Mouse (Mus musculus): Measurements from ENCODE around the gene Slc31a1.

Gene Slc31a1

DNA sequence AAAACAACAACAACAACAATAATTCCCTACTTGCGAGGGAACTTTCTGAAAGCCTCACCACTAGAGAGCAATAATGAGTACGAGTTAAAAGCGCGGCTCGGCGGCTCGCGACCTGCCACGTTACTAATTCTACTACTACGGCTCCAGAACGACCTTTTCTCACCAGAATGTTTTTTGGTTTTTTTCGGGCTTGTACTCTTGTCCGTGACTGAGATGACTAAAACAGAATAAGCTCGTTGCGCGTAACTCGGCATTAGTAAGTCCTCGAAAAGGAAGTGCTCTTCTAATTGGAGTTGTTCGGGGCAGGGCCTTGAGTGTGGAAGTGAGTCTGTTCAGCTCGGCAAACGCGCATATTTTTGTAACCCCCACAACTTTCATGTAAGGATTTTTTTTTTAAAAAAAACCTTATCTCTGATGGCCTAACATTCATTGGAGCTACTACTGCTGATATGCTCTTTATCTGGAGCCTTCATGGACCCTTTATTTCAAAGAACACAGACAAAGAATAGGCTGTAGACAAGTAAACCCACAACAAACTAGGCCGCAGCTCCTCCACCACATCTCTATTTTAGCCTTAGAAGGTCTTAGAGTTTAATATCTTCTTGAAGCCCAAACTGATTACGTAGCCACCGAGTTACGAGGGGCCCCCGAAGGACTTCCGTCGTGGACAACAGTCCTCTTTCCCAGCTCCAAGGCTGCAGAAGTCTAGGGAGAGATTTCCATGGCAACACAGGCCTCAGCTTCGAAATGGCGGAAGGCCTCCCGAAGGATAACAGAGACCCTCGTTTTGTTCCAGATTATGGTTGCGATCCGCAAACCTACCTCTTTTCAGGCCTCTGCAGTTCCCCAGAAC lies 47.4 kb downstream of the Slc31a1 start:
- DNase-seq (ENCODE audit: low spot score in 2 of 2) = peak; percentile 37 to 39

DNA sequence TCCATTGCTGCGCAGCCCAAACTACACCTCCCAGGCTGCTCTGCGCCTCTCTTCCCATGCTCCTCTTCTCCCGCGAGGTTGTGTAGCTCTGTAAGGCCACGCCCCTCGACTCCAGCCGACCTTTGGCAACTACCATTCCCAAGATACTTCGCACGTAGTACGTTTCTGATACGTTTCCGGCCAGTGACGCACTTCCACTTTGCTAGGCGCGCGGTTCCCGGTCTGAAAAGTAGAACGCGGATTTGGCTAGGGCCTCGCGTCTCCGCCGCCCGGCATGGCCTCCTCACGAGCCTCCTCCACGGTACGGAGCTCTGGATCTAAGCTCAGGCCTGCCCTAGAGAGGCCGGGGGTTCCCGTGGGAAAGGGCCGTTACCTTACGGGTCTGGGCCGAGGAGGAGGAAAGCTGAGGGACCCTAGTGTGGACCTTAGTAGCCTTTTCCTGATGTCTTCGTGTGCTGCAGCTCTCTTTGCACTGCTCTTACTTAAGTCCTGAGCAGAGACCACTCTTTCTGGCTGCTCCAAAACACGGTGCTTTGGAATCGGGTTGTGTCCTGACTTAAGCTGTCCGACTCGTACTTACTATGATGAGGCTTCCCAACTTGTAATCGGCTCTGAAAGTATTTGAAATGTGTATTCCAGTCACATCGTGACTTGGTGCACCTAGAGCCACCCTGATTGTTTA lies 48.2 kb downstream of the Slc31a1 start, which contains the start of the genes Cdc26 and Prpf4:
TSS of gene Cdc26 (minus strand) at position 42 of the 682 bp plus-strand sequence.
TSS of gene Prpf4 (plus strand) at position 197 of the 682 bp plus-strand sequence.
- DNase-seq (ENCODE audit: low spot score in 2 of 2) = peak; percentile 87 to 96

DNA sequence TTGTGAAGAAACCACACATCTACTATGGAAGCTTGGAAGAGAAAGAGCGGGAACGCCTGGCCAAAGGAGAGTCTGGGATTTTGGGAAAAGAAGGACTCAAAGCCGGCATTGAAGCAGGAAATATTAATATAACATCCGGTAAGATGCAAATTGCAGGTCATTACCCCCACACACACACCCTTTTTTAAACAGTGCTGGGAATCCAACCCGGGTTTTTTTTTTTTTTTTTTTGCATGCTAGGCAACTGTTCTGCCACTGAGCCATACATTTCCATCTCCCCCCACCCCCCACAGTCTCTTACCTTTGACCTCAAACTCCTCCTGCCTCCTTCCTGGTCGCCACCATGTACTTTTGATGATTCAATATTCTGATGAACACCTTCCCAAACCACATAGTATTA lies 49.1 kb downstream of the Slc31a1 start:
- DNase-seq (ENCODE audit: low spot score in 2 of 2) = no peak

DNA sequence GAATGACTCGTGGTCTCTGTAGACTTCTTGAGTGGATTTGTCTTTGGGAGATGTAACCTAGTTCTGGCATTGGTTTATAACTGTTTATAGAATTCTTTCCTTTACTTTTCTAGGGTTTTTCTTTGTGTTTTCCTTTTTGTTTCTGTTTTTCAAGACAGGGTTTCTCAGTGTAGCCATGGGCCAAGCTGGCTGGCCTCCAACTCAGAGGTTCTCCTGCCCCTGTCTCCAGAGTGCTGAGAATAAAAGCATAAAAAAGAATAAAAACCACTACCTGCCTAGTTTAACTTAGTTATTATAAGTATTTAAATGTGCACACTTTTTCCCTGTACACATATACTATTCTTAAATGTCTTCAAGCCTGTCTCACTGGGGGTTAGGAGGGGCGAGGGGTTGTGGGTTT lies 49.8 kb downstream of the Slc31a1 start:
- DNase-seq (ENCODE audit: low spot score in 2 of 2) = no peak

DNA sequence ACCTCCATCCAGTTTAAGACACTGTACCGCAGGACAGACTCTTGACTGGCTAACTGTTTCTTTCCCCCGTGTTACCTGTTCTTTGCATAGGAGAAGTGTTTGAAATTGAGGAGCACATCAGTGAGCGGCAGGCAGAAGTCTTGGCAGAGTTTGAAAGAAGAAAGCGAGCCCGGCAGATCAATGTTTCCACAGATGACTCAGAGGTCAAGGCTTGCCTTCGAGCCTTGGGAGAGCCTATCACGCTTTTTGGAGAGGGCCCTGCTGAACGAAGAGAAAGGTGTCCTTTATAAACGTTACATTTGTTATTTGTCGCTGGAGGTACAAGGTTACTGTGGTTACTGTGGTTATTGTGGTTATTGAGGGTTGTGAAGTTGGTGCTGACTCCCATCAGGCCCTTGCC lies 51.1 kb downstream of the Slc31a1 start:
- DNase-seq (ENCODE audit: low spot score in 2 of 2) = no peak

DNA sequence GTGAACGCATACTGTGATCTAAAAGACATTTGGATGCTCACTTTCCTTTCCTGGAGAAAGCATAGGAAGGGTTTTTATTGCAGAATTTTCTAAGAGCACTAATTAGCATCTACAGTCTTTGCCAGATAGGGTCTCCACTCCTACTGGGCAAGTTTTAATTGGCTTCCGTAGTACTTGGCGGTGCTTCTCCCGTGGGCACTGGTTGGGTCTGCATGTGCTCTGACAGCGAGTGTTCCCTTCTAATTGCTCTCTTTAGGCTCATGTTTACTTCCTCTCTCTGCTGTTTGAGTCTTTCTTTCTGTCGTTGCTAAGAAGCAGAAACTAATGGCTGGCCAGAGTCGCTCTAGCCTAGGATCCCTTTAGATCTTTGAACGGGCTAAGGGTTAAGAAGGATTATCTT lies 57.9 kb downstream of the Slc31a1 start:
- DNase-seq (ENCODE audit: low spot score in 2 of 2) = no peak

DNA sequence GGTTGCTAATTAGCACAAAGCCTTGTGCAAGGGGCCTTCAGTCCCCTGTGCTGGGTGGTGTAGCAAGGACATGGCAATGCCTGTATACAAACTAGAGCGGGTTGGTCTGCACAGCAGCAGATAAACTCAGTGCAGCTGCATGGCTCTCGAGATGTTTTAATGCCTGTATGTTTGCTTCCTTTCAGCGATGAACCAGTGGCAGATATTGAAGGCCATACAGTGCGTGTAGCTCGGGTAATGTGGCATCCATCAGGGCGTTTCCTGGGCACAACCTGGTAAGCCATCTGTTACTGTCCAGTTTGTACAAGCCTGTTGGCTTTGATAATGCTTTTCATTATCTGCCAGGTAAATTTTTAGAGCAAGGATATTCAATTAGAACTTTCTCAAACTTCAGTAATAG lies 58.6 kb downstream of the Slc31a1 start:
- DNase-seq (ENCODE audit: low spot score in 2 of 2) = no peak

DNA sequence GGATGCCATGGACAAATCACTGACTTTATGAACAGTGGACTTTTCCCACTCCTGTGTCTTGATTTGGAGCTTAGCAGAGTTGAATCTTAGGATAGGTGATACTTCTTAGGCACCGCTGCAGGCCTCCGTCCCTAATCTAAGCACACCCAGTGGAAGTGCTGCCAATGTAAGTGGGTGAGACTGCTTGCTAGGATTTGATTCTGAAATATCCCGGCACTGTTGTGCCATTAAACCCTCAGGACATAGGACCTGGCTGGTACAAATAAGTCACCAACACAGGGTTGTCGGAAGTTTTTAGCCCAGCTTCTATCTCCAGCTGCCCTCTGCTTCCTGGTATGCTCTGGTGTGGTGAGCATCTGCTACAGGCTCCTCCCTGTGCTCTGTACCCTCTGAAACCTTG lies 65.4 kb downstream of the Slc31a1 start:
- DNase-seq (ENCODE audit: low spot score in 2 of 2) = no peak

DNA sequence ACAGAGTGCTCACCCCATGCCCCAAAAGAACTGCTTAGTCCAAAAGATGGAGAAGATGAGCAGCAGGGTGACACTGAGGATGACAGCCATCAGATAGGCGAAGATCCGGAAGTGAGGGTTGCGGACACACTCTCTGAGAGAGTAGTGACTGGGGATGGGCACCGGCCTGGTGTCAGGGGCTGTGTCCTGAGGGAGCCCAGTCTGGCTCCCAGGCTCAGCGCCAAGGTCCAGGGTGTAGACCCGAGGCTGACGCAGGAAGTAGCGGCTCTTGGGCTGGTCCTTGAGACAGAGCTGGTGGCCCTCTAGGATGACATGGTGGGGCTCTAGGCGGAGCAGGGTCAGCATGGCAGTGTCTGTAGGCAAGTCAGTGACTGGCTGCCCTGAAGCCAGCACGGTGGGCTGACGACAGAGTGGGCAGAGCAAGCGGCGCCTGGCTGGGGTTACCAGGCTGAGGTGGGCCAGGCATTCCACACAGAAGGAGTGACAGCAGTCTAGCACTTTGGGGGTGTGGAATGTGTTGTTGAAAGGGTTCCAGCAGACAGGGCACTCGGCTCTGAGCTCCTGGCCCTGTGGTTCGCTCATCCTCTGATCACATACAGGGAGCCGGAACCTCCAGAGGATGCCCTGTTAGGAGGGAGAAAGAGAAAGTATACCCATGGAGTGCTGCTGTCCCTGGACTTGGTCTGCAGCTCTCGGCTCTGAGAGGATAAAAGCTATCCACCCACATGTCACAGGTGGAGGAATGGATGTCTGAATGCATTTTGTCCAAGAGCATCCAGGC lies 67.6 kb downstream of the Slc31a1 start:
- no peak for DNase-seq (ENCODE audit: low spot score in 2 of 2)

DNA sequence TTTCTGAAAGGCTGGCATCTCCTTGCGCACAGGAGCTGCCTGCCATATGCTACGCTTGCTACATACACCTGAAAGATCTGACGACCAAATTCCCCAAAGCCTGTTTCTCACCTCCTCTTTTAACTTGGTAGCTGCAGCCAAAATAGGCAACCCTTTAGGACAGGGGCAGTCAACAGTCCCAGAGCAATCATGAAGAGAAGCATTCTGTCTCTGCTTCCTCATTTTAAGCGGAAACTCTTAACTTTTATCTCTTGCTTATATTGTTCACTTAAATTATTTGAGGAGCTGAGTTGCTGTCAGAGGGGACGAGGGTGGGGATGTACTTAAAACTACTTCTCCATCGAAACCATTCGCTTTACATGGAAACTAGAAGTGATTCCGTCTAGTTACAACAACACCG lies 69.1 kb downstream of the Slc31a1 start:
- no peak for DNase-seq (ENCODE audit: low spot score in 2 of 2)

DNA sequence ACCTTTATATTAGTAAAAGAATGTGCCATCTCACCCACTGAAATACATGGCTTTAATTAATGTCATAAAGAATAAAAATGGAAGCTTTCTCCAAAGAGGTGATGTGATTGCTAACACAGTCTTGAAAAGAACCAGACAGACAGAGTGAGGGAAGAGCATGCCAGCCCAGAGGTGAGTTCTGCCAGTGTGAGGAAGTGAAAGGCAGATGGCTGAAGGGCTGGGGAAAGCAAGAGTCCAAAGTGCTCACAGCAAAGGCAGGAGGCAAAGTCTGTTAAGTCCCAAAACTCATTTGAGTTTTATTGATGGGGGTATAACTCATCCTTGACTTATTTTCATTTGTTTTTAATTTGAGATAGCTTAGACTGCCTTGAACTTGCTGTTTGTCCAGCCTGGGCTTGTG lies 70.2 kb downstream of the Slc31a1 start:
- DNase-seq (ENCODE audit: low spot score in 2 of 2) = no peak

DNA sequence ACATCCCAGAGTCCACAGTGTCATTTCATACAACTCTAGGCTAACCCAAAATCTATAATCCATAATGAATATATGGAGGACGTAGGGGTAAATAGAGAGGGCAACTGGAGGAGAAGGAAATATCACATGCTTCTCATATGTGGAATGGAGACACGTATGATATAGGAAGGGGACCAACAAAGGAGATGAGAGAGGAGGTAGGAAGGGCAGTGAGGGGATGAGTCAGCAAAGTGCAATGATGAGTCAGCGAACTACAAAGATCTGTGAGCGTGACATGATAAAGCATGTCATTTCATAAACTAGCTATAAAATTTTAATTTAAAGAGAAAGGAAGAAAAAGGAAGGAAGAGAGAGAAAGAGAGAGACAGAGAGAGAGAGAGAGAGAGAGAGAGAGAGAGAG lies 71.0 kb downstream of the Slc31a1 start:
- DNase-seq (ENCODE audit: low spot score in 2 of 2) = no peak

DNA sequence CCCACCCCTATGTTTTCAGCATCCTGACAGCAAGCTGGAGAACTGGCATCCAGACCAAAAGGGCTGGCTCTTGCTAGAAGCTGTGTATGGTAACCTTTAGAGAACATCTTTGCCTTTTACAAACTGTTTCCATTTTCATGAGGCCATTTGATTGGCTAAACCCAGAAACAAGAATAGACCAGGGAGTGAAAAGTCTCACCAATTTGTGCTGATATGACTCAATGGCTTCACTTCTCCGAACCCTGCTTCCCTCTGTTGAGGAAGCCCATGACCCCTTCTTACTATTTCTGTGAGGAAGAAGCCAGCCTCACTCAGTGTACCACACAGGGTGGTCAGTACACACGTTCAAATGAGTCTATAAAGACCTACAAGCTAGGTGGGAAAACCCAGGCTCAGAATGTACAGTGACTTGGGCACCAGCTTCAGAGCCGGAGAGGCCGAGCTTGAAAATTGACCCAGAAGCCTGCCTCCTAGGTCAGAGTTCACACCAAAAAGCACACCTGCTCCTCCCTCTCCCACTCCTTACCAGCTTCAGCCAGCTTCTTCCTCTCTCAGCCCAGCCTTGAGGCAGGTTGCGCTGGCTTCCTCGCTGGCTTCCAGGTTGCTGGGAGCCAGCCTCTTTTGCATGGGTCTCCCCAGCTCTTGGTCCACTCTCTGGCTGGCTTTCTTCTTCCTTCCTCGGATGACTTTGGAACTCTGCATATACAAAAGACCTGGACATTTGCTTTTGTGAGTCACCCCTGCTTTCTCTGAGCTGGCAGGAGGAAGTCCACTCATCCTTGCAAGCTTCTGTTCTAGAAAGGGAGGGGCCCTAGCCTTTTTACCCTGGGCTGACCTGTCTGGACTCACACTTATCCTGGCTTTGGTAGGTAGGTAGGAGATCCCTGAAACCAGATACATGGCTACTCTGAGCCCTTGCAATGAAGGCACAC lies 73.7 kb downstream of the Slc31a1 start:
- DNase-seq (ENCODE audit: low spot score in 2 of 2) = no peak

DNA sequence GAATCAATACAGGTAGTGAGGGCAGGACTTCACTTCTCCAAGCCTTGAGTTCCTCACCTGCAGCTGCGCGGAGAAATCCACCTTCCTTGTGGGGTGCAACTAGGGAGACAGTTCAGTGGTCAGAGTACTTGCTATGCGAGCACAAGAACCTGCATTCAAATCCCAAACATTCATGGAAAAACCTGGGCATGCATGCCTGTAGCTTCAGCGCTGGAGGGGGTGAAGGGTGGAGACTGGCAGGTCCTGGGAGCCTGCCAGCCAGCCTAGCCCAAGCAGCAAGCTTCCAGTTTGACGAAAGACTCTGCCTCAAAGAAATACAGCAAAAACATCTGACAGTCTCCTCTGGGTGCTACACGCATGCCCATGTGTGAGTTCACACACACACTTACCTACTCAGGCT lies 74.6 kb downstream of the Slc31a1 start, which contains the start of gene Rnf183:
TSS of gene Rnf183 (minus strand) at position 172 of the 400 bp plus-strand sequence.
- DNase-seq (ENCODE audit: low spot score in 2 of 2) = no peak

DNA sequence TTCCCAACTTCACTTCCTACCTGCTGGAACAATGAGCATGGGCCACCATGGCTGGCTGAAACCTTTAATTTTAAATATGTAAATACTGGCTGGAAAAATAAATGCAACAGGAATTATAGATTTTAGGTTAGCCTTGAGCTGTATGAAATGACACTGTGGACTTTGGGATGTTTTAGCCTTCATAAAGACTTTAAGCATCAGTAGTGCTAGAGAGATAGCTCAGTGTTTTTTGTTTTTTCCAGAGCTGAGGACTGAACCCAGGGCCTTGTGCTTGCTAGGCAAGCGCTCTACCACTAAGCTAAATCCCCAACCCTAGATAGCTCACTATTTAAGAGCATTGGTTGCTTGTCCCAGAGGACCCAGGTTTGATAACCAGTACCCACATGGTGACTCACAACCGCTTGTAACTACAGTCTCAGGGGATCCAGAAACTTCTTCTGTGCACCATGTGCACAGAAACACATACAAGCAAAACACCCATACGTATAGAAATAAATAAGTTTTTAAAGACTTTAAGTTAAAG lies 76.8 kb downstream of the Slc31a1 start:
- DNase-seq (ENCODE audit: low spot score in 2 of 2) = no peak

DNA sequence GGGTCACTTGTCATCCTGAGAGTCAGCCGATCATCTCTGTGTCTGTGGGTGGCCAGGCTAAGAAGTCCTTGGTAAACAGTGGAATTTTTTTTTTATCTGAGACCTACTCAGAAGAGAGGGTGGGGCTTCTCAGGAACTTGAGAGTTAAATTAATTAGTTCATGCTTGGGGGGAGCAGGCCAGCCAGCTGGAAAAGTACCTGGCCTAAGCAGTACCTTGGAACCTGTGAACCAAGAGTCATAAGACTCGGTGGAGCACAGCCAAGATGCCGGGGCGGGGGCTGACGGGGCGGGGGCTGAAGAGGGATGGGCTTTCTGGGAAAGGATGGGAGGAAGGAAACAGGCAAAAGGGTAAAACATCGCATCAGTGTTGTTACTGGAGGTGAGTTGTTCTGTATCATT lies 77.3 kb downstream of the Slc31a1 start:
- DNase-seq (ENCODE audit: low spot score in 2 of 2) = no peak

DNA sequence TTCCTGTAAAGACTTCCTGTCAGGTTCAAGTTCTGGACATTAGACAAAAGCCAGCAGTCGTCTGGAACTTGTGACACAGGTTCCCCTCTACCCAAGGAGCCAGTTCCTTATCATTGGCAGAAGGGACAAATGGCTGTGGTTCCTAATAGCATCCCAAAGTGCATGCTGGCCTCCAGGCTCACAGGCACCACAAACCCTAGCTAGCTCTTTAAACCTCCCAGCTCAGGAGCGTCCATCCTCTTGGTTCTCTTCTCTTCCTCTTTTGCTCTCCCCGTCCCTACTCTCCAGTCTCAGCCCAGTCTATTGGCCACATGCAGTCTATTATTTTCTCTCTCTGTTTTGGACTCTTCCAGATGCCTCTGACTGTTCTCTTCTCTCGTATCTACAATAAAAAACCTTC lies 79.3 kb downstream of the Slc31a1 start:
- DNase-seq (ENCODE audit: low spot score in 2 of 2) = no peak

DNA sequence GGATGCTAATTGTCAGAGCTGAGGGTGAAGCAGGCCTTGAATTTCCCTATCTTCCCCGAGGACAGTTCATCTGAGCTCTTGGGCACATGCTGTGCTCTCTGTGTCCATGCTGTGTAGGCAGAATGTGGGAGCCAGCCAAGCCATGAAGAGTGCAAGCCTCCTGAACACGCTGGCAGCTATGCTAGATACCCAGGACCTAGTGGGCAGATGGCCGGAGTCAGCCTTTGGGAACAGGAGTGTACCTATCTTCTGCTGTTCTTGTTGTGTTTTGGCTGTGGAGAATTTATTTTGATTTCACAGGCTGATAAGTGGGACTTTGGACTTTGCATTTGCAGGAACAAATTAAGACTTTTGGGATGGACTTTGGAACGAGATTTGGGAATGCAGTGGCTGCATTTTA lies 80.0 kb downstream of the Slc31a1 start:
- no peak for DNase-seq (ENCODE audit: low spot score in 2 of 2)

DNA sequence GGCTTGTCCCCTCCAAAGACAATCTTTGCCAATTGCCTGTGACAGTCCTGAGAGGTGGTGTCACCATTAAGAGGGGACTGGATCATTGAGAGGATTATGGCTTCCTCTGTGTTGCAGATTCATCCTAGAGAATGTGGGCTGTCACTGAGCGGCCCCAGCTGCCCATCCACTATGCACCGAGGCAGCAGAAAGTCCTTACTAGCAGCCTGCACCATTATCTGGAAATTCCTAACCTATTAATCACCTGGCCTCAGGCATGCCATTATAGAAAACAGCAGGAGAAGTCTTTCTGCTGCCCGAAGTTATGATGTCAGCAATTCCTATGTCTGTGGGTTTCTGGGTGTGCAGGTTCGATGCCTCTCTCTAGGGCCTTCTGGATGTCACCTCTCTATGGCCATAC lies 80.5 kb downstream of the Slc31a1 start:
- DNase-seq (ENCODE audit: low spot score in 2 of 2) = no peak

Data from urinary bladder, adult 18-20 months (tissue).